Mouse (Mus musculus) lung, adult 2 months (tissue): ENCODE data around the gene Vegfa.

ENCODE experiments used
- CTCF ChIP-seq: fragments of 200-500 bp; IDR thresholded peaks from 2 replicates; pipeline ENCODE4 v1.5.1; 2011; ENCODE audit warnings: mild to moderate bottlenecking, low read length, control low read depth; ENCODE audit not compliant: insufficient read depth
- POLR2A ChIP-seq: fragments of 200-500 bp; IDR thresholded peaks from 2 replicates; pipeline ENCODE4 v1.6.1; 2011; ENCODE audit warnings: low read depth, mild to moderate bottlenecking, control low read depth, low read length, borderline replicate concordance; ENCODE audit errors: extremely low read depth

DNA sequence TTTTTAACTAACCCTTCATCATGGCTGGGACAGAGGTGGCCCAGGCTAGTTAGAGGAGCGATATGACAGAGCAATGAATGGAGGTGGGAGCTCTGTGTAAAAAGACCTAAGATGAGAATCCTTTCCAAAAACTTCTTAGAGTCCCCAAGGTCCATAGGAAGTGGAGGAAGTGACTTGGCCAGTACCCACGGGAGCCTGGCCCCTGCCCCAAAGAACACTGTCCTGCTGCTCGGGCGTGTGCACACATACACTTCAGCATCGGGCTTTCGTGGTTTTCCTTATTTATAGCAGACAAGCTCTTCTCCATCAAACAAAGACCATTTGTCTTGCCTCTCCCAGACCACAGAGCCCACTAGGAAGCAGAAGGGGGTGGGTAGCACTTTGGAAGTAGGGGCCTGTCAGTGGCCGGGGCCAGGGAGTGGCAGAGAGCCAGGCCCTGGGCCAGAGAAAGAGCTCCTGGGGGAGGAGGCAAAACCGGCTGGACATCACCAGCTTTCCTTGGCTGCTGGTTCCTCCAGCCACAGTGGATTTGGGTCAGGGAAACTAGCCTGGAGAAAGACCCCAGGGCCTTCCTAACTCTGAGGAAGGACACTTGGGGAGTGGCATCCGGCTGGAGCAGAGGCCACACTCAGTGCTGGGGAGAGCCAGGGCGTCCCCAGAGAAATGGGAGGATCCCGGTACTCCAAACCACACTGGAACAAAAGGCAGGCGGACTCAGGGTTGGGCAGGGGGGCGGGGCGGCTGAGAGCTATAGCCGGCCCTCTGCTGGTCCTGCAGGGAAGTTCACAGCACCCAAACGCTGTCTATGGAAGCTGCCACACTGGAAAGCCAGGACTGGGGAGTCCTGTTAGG lies 4.9 kb downstream of the Vegfa start:
- TF ChIP-seq CTCF, result peak; percentile 44; the same call in 1 of the 2 replicates
- TF ChIP-seq POLR2A, result no peak
